Mouse (Mus musculus) spleen, adult 18-20 months (tissue): ENCODE measurements around the gene Rdh5.

ENCODE experiments used
- DNase-seq, 2 experiments: peaks; one replicate each; pipeline ENCODE4 v3.0.0; 2022; ENCODE audit warnings: mixed read lengths in 2 of 2

Rdh5 gene

GRCm38 (mm10) chr10:128902409-128902988, 20.2 kb downstream of the Rdh5 start:
- no peak for DNase-seq

DNA sequence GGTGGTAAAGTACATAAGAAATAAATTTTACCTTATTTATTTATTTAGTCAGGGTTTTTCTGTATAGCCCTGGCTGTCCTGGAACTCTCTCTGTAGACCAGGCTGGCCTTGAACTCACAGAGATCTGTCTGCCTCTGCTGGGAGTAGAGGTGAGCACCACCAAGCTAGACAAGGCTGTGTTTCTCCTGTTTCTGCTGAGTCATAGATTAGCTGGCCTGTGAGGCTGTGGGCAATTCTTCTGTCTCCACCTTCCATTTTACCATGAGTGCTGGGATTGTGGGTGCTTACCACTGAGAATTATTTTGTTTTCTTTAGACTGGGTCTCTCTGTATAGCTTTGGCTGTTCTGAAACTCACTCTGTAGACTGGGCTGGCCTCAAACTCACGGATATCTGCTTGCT, 21.3 kb downstream of the Rdh5 start:
- DNase-seq = no peak

- no peak for DNase-seq
Observed at GRCm38 (mm10) chr10:128900698-128901097, 22.0 kb downstream of the Rdh5 start, which contains the start of gene Cd63. Gene Cd63 (plus strand): TSS chr10:128900989.

DNA sequence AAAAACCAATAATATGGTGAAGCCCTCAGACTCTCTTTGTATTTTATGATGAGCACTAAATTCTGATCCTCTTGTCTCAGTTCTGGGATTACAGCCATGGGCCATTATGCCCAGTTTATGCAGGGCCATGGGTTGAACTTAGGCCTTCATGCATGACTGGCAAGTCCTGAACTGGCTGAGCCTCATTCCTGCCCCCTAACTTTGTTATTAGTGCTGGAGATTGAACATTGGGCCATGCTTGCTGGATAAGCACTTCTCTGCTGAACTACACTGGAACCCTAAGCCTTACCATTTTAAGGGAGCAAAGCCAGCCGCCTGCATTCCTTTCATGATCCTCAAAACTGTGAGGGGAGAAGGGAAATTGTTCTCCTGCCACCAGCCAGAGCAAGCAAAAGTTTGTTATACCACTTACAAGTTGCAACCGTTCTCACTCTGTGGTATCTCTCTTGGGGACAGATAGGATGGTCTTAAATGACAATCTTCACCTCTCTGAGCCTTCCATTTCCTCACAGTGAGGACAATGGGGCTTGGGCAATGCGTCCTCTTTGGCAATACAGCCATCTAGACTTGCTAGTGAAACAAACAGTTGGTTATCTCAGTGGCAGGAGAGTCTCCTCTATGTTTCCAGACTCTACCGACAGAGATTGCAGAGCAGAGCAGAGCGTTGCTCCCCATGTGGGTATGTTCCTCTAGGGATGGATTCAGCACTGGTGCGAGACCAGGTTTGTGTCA, 22.8 kb downstream of the Rdh5 start:
- DNase-seq = no peak

DNA sequence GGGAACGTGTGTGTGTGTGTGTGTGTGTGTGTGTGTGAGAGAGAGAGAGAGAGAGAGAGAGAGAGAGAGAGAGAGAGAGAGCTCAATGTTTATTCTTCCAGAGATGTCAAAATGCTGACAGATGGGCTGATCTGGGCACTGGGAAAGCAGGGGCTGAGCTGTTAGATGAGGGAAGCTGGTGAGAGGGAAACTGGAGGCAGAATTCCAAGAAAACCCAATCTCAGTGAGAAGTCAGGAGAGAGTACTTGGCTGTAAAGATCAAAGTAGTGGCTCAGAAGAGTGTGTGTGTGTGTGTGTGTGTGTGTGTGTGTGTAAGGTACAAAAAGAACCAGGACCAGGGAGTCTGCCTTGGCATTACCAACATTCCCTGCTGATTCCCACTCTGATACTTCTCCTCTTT, 25.2 kb downstream of the Rdh5 start:
- DNase-seq = no peak

DNA sequence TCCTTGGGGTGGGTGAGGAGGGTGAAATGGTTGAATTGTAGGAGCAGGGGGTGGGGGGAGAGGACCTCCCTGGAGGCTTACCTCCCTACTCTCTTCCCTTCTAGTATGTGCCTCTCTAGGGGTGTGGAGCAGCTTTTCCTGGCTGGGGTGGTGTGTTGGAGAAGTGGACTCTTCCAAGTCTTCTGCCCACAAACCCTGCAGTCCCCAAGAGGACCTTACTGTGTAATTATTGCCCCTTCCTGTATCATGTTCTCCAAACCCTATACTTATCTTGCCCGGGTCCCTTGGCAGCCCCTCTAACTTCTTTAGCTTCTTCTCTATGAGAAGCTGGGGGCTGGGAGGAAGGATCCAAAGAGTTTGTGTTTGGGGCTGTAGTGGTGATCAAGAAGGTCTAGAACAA, 25.9 kb downstream of the Rdh5 start:
- no peak for DNase-seq

GRCm38 (mm10) chr10:128895952-128896693, 26.6 kb downstream of the Rdh5 start:
- DNase-seq = no peak

DNA sequence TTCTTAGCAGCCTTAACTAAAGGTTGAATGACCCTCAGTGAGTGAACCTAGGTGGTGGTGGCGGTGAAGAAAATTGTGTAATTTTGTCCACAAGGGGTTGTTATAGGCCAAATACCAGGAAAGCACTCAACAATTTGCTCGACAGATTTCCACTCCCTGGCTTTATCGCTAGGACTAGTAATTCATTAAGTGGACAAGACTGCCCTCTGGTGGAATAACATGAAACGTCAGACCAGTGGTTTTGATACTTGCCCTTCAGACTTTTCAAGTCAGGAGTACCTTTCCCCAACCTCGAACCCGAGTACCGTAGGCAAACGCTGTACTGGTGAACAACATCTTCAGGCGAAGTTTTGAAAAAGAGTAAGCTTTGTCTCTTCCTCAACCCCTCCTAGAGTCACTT, 27.3 kb downstream of the Rdh5 start:
- peak in 1 of 2 experiments; percentile 67 for DNase-seq

DNA sequence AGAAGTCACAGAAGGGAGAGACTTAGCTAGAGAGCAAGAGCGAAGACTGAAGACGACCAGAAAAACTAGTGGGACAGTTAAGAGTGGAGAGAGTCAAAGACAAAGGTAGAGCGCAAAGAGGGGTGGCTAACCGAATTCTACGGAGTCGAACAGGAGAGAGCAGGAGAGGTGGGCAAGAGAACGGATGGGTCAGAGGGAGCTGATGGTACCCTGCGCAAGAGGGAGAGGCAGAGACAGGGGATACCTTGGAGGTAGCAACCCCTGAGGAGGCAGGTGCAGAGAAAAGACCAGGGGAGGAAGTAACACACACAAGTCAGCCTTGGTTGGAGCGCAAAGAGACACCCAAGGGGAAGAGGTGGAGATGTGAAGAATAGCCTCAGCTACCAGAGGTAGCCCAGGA, 30.4 kb downstream of the Rdh5 start:
- DNase-seq = no peak

- DNase-seq = peak; percentile 63 to 69
Observed at GRCm38 (mm10) chr10:128891296-128892094, 31.2 kb downstream of the Rdh5 start, which contains the start of gene Gdf11. Gene Gdf11 (minus strand): TSS chr10:128891718.

GRCm38 (mm10) chr10:128890383-128891295, 32.0 kb downstream of the Rdh5 start:
- DNase-seq = peak in 1 of 2 experiments; percentile 37

GRCm38 (mm10) chr10:128889846-128890245, 32.8 kb downstream of the Rdh5 start:
- no peak for DNase-seq

DNA sequence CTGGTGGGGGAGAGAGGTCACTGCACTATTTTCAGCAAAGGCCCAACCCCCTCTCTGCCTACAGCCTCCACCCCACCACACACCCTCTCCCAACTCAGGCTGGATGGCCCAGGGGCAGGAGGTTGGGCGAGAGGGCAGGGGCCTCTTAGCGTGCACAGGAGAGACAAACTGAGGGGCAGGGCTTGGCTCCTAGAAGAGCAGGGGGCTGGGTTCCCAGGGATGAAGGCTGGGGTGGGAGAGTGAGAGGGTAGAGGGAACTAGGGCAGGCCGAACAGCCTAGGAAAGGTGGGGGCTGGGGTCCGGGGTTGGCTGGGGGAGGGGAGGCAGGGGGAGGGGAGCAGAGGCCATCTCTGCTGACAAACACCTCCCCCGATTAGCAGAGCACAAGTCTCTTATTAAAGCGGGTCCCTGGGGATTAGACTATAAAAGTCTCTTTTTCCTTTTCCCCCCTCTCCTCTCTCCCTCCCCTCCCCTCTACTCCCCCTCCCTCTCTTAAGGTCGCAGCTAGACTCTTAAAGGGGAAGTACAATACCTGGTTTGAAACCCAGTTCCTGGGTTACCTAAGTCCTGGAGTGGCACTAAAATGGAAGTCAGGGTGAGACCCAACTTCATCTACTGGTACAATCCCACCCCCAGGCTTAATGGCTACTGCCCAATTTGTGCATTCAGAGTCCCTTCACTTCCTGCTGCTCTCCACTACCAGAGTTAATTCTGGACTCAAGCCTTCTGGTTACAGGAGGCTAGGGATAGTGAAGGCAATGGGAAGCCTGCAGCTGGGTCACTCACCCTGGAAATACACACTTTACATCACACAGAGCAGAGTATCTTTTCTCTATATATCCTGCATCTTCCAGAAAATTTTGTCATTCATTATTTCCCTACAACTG, 33.5 kb downstream of the Rdh5 start:
- no peak for DNase-seq

DNA sequence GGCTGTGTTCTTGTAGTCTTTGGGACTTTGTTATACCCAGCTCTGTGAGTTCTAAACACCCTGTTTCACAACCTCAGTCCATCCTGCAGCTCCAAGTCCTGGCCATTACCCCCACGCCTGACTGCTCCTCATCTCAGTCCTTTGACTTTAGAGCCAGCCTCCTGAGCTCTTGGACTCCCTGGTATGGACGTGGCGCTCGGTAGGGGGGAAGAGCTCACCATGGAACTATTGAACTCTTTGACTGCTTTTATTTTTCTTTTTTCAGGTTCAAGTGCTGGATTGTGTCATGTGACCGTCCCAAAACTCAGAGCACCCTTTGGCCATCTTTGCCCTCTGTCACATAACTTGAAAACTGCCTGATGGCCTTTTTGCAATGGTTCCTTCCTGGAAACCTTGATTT, 40.6 kb downstream of the Rdh5 start:
- DNase-seq = no peak

DNA sequence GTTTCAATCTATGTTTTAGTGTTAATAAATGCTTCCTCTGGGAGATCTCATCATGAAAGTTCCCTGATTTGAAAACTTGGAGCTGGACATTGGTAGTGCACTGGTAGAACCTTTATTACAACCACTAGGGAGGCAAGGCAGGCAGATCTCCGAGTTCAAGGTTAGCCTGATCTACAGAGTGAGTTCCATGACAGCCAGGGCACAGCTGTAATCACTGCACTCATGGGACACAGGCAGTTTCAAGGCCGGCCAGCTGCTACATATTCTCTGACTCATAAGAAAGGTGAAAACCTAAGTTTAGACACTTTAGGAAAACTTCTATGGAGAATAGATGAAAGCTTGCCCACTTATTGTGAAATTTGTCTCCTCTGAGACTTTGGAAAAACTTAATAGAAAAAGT, 43.9 kb downstream of the Rdh5 start:
- DNase-seq = no peak

- no peak for DNase-seq
Observed at GRCm38 (mm10) chr10:128878291-128878690, 44.4 kb downstream of the Rdh5 start.

DNA sequence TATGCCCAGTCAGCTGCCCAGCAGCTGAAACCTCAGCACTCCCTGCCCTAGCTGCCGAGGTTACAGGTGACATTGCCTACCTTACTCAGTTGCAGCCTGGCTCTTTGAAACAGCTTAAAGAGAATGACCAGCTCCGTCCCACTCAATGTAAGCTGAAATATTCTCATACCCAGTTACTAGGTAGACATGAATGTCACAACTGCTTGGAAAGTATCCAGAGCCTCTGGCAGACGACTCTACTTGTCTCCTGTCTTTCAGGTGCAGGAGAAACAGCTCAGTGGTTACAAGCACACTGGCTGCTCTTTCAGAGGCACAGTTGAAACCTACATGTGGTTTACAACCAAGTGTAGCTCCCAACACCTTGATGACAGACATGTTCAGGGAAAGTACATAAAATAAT, 52.3 kb downstream of the Rdh5 start:
- no peak for DNase-seq

GRCm38 (mm10) chr10:128866518-128866917, 56.2 kb downstream of the Rdh5 start:
- no peak for DNase-seq

DNA sequence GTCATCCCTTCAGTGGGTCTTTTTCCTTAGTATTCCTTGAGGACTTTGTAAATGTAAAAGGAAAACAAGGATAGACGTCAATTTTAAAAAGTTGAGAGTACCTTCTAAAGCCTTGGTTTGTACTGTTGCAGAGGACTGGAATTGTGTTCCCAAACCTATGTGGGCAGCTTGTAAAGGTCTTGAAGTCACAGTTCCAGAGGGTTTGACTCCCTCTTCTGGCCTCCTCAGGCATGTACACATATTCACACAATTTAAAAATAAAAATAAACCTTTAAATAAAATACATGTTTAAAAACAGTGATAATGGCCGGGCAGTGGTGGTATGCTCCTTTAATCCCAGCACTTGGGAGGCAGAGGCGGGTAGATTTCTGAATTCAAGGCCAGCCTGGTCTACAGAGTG, 56.6 kb downstream of the Rdh5 start:
- no peak for DNase-seq
